Mouse (Mus musculus) kidney, adult 11 months (tissue): ENCODE data around the gene Ier3.
"Not testable (repeated sequence)": the region's sequence is repeated elsewhere in the genome, so short reads cannot be mapped to it uniquely, and the experiment has no call there.

Experiments used
- DNase-seq: peaks from one replicate; pipeline ENCODE4 v3.0.0; 2022

The Ier3 gene

GRCm38 (mm10) chr17:35836991-35837422 lies 15.5 kb downstream of the Ier3 start:
- DNase-seq: peak; percentile 70

- peak; percentile 43 for DNase-seq
Observed at GRCm38 (mm10) chr17:35837487-35837886, 16.0 kb downstream of the Ier3 start.

GRCm38 (mm10) chr17:35838122-35838544 lies 16.6 kb downstream of the Ier3 start, which contains the start of gene Tubb5:
Gene Tubb5, minus strand, starts transcription at chr17:35838306.
- peak; percentile 97 for DNase-seq

DNA sequence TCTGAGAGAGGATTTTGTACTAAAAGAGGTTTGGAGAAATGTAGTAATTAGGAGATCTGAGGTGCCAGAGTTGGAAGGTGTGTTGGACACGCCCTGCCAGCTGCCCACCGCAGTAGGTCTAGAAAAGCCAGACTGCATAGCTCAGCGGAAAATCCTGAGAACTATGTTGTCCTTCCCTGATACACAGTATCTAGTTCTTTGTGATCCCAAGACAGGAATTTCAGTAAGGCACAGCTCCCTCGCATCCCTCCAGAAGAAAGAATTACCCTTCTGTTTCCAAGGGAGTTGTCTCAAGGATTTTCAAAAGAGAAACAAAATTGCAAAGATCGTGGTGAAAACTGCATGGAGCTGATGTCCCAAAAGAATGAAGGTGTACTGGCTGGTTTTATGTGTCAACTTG lies 17.1 kb downstream of the Ier3 start:
- no peak for DNase-seq

- not testable (repeated sequence) for DNase-seq
Observed at GRCm38 (mm10) chr17:35839002-35839401, 17.5 kb downstream of the Ier3 start.

DNA sequence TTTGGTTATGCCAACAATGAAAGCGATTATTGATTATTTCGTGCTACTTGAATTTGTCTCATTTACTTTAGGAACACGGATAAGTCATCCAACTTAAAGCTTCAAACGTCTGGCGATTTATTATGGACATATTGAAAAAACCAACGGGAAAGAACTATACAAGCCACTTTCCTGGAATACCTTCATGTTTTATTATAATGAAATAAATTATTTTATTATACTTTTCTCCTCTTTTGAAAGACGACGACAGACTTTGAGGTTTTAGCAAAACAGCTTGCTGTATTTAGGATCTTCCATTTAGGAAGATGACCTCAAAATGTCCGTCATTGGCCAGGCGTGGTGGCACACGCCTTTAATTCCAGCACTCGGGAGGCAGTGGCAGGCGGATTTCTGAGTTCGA lies 19.1 kb downstream of the Ier3 start:
- no peak for DNase-seq

DNA sequence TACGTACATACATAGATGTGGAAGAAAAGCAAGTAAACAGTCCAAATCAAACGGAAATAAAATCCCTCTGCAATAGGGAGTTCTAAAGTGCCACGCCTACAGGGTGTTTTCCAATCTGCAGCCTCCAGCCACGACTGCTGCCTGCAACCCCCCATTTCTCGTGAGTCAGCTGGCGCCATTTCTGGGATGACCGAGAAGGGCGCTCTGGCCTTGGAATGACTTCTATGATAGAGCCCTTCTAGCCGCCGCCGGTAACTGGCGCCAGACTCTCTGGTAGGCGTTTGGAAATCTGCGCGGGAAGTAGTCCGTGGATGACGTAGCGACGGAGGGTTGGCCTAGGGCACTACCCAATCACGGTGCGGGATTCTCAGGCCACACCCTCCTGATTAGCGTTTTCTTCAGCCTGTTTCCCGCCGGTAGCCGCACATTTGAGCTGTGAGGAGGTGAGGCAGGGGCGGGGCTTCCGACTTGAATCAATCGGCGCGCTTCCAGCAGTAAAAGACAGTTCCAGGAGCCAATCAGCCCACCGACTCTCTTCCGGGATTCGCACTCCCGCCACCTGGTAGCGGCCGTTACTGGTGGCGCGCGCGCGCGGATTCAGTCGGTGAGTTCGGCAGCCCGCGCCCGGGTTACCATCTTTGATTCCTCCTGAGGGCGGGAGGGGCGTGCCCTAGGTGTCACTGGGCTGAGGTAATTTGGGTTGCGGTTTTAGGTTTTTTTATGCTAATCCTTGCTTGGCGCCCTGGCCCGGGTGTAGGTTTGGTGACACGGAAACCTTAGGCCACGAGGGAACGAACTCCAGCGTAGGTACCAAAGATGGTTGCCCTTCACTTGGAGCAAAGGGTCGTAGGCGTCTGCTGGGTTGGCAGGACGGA lies 19.8 kb downstream of the Ier3 start, which contains the start of gene Mdc1:
TSS of gene Mdc1 (plus strand) at position 440 of the 875 bp plus-strand sequence.
- DNase-seq: peak; percentile 100

DNA sequence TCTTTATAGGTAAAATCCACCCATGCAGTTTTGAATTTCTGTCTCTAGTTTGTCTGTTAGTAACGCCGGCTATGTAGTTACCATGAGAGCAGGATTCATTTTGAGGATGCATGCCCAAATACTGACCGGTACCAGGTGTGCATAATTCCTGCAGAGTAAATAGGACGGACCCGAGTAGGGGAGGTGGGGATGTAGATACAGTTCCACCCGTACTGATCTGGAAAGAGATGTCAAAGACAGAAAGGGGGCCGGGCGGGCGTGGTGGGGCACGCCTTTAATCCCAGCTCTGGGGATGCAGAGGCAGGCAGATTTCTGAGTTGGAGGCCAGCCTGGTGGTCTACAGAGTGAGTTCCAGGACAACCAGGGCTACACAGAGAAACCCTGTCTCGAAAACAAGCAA lies 20.5 kb downstream of the Ier3 start:
- no peak for DNase-seq

- DNase-seq: no peak
Observed at GRCm38 (mm10) chr17:35843514-35843913, 22.0 kb downstream of the Ier3 start.

DNA sequence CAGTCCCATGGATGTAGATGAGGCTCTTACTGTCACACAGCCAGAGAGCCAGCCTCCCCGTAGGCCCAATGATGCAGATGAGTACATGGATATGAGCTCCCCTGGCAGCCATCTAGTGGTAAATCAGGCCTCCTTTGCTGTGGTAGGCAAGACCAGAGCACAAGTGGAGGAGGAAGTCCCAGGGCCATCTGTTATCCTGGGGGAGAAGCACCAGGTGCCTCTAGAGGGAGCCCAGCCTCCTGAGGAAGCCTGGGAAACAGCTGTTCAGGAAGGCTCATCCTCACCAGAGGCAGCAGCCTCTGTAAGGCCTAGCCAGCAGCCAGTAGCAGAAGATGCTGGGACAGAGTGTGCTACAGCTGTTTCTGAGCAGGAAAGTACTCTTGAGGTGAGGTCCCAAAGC lies 26.6 kb downstream of the Ier3 start:
- DNase-seq: no peak

DNA sequence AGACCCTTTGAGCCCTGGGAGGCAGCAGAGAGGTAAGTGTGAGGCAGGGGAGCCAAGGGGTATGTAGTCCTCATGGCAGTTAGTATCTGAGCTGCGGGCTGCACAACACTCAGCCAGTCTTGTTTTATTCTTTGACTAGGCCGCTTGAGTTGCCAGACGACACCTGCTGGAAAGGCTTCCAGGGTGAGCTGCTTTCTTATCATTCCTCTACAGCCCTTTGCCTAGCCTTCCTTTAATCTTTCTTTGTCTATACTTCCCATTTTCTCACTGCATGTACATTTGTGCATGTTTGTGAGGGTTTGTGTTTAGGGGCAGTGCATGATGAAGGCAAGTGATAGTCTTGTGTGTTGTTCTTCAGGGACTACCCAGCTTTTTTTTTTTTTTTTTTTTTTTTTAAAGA lies 29.5 kb downstream of the Ier3 start:
- no peak for DNase-seq

GRCm38 (mm10) chr17:35859371-35859770 lies 37.9 kb downstream of the Ier3 start:
- DNase-seq: no peak

GRCm38 (mm10) chr17:35859835-35860234 lies 38.4 kb downstream of the Ier3 start:
- DNase-seq: no peak

DNA sequence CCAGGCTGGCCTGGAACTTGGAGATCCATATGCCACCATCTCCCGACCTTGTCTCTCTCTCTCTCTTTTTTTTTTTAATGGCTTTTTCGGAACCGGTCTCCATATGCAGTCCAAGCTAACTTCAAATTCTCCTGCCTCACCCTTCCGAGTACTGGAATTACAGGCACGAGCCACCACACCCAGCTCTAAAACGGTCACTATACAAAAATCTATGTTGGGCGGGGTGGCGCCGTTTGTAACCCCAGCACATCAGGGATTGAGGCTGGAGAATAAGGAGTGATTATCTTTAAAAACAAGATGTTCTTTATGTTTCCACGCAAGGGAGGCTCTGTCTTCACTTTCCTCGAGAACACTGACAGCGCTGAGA lies 39.3 kb downstream of the Ier3 start:
- DNase-seq: no peak

DNA sequence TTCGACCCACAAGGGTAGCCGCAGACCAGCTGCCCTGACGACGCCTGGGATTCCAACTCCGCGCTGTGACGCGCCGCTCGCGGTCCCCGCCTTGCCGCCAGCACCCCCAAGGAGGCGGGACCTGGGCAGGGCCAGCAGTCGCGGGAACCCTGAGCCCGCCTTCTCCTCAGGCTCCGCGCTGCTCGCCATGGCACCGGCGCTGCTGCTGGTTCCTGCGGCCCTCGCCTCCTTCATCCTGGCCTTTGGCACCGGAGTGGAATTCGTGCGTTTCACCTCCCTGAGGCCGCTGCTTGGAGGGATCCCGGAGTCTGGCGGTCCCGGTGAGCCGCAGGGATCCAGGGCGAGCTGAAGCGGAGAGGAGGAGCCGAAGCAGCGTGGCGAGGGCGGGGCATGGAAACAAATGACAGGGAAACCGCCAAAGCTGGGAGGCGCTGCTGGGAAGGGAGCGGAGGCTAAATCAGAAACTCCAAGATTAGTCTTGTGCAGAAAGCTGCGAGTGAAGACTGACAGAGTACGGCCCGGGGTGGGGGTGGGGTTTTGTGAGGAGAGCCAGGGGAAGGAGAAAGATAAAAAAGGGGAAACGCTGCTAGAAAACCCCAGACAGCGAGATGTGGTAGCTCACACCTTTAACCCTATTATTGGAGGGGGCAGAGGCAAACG lies 39.8 kb downstream of the Ier3 start, which contains the start of gene Nrm:
TSS of gene Nrm (plus strand) at position 121 of the 660 bp plus-strand sequence.
- peak; percentile 84 for DNase-seq

DNA sequence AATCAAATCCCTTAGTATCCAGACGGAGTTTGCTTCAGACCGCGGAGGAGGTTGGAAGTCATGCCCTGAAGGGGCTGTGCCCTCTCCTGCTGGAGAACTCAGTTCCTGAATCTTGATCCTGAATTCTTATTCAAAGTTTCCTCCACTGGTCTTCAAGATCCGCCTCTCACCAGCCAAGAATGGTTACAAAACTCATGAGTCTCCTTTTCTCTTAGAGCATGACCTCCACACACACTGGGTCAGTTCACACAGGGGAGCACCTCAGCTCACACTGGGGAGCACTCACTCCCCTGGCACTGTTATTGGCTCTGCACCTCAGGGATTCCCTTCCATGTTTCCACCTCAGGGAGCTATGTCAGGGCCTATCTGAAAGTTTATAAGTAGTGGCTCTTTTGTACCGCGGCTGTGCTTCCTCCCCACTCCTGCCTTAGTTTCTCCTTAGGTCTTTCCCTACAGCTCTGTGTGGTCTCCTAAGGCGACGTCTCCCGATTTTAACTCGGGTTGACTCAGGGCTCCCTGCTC lies 43.4 kb downstream of the Ier3 start:
- no peak for DNase-seq

GRCm38 (mm10) chr17:35865481-35866280 lies 44.2 kb downstream of the Ier3 start, which contains the start of gene Ppp1r18:
Gene Ppp1r18, plus strand, starts transcription at chr17:35865593.
- peak; percentile 49 for DNase-seq

DNA sequence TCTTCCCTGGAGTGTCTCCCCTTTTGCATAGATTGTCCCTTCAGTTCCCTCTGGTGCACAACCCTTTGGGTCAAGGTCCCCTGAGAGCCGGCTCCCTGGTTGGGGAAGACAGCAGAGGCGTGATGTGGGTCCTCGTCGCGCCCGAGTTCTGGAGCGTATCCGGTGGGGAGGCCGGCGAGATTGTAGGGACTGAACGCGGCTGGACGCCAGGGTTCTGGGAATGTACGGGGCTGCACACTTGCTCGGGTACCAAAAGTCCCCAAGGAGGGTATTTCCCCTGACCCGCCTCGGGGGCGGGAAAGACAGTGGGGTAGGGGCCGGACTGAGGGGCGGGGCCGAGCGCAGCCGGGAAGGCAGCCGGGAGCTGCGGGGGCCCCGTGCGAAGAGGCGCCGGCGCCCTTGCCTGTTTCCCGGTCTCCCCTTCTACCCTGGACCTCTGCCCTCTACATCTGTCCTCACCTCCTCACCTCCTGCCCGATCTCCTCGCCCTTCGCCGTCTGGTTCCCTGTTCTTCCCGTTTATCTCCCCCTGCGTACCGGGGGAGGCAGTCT lies 44.9 kb downstream of the Ier3 start:
- DNase-seq: no peak

- no peak for DNase-seq
Observed at GRCm38 (mm10) chr17:35866911-35867890, 45.7 kb downstream of the Ier3 start.

DNA sequence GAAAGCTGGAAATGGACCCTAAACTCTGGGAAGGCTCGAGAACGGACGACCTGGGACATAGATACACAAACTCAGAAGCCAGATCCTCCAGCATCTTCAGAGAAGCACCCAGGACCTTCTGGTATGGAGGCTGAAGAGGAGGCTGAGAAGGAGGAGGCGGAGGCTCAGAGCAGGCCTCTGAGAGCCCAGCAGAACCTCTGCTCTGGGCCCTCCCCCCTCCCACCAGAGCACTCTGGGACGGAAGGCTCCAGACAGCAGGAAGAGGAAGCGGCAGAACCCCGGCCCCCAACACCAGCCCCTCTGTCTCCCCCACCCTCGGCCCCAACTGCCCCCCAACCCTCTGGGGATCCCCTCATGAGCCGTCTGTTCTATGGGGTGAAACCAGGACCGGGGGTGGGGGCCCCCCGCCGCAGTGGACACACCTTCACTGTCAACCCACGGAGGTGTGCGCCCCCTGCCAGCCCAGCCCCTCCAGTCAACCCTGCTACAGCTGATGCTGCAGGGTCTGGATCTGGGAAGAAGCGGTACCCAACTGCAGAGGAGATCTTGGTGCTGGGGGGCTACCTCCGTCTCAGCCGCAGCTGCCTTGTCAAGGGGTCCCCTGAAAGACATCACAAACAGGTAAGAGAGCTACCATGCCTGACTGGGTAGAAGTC lies 46.8 kb downstream of the Ier3 start:
- DNase-seq: no peak

- no peak for DNase-seq
Observed at GRCm38 (mm10) chr17:35868961-35869345, 47.5 kb downstream of the Ier3 start.
